Mouse (Mus musculus) layer of hippocampus, postnatal 14 days (tissue): Measurements from ENCODE around the gene Eqtn. TPM values are rescaled to one million over a fixed set of nuclear protein-coding genes. Genes with fewer than 3 reads are reported as not detected.

Experiments
- DNase-seq, 2 experiments: peaks; one replicate each; pipeline ENCODE4 v3.0.0; 2021 to 2022; ENCODE audit warnings: low spot score in 2 of 2, mixed read lengths in 1 of 2
- long read RNA-seq, 2 experiments: library from polyadenylated mRNA; stranded (forward); transcript quantifications; one replicate each; pipeline ENCODE4 v2.0.0; 2021
- total RNA-seq, 2 experiments: library from RNA; stranded (reverse); gene quantifications; 2 replicates each; pipeline ENCODE4 v1.2.3; 2021

Gene Eqtn
- total RNA-seq: under 1 TPM; 0.48 to 0.60 TPM
- long read RNA-seq, experiment 1: 0 reads
- long read RNA-seq, experiment 2: 0 reads

DNA sequence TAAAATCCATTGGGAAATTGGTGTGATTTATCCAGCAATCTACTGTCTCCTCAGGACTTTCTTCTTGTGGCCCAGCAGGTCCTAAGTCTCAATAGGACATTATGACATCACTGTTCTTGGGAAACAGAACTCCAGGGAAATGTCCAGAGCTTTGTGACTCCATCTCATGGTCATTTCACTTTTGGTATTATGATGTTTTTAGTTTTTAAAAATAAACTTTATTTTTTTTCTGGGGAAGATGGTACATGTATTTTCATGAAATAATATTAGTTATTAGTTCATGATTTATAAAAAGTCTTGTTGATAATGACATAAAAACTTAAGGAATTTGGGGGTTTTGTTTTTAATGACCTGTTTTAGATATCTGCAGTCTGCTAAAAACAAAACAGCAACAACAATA is at the start of gene Eqtn:
Gene Eqtn, minus strand, starts transcription at position 101 of the 400 bp plus-strand sequence.
- DNase-seq: no peak

DNA sequence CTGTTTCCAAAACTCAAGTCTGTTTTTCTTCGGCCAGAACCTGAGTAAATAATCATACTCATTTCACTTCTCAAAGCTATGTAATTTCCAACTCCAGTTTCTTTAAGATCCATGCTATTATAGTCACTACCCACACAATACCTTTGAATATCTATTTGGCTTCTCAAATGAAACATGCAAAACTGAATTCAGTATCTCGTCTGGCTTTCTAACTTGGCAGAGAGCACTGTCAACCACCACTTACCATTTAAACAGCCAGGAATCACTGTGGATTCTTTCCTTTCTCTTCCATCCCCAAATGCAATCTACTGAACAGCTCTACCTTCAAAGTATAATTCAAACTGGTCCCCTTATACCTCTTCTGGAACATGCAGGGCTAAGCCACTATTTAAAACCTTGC is 44.7 kb upstream of the Eqtn start:
- no peak for DNase-seq

DNA sequence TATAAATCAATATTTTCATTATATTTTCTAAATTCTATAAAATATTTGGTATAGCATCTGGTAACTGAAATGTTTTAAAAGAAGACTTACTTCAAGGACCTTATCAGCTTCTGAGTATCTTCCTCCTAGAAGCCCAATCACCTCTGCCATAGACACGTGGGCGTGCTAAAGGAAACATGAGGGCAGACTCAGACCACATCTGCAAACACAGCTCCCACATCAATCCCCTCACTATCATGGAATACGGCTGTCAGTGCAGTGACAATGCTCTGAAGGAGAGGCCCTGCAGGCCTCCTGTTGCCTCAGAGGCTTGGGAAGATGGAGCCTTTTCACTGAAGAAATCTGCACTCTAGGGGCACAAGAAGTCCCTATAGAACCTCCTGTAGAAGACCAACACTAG is 24.1 kb upstream of the Eqtn start:
- DNase-seq: no peak

DNA sequence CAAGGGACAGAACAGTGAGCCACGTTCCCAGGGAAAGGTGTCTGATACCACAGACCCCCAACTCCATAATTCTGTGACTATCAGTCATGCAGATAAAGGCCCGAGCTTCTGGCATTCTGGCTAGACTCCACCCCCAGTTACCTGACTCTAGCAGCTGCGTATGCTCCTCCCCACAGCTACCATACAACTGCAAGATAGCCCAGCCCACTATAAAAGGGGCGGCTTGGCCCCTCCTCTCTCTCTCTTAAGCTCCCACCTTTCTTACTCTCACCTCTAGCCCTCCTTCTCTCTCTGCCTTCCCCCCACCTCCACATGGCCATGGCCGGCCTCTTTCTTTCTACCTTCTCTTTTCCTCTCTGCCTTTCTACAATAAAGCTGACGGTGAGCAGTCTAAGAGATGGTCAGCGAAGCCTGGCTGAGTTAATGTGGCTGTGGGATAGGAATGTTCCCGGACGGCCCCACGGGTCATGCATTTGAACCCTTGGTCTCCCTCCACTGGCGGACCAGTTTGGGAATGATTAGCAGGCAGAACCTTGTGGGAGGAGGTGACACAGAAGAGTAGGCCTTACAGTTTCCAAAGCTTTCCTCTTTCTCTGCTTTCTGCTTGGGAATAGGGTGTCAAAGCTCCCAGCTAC is 12.7 kb upstream of the Eqtn start:
- DNase-seq: no peak

DNA sequence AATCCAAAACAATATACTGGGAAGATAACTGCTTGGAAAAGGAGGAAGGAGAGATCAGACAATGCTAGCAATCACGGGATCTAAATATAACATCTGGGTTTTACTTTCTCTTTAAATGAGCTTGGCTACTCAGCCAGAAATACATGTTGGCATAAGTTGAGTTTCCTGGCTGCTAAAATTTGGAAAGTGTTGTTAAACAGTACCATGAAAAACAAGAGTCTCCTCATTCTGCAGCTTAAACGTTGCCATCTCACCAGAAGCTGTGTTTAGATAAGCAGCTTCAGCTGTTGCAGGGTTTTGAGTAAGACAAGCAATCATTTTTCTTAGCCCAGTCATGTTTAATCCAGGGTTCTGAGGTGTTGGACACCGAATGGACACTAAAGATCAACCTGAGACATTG is 26.9 kb downstream of the Eqtn start:
- no peak for DNase-seq

DNA sequence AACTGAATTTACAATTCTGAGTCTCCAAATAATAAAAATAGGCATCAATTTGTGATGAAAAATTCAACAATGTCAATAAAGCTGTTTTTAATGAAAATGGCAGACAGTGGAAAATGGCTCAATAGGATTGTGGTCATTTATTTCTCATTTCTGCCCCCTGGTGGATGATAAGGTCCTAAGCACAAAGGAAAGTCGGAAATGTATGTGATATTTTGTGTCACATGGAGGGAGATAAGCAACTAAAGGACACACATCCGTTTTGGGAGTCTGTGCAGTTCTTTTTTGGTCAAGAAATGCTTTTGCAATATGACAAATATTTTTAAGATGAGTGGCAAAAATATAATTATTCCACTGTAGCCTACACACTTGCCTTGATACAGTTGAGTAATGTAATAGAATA is 27.9 kb downstream of the Eqtn start:
- DNase-seq: peak in 1 of 2 experiments; percentile 9

Other genes with a start within 250 kb of the Eqtn start
- 10 to 100 TPM in 1 of 2 experiments, 1 to 10 TPM in 1; 8.8 to 10.7 TPM for gene Tek, start 189.6 kb downstream of the Eqtn start, total RNA-seq
- 10 to 100 TPM; 30.0 to 33.9 TPM for gene Mysm1, start 50.3 kb upstream of the Eqtn start, total RNA-seq
- 10 to 100 TPM; 70.6 to 72.1 TPM for gene Jun, start 123.4 kb upstream of the Eqtn start, total RNA-seq